Mouse (Mus musculus) inflammation-experienced regulatory T-cells (primary cell): ENCODE measurements around the gene 1700074P13Rik. TPM values are rescaled to one million over a fixed set of nuclear protein-coding genes. Genes with fewer than 3 reads are reported as not detected.

ENCODE experiments used
- polyA plus RNA-seq, 2 experiments: library from polyadenylated mRNA; unstranded; fragments of 100-300 nt; shearing (Covaris generic); gene quantifications; one replicate each; pipeline ENCODE4 v1.2.1; 2017

Gene 1700074P13Rik
- polyA plus RNA-seq: 1 to 10 TPM in 1 of 2 experiments, under 1 TPM in 1; 0.19 to 2.1 TPM

DNA sequence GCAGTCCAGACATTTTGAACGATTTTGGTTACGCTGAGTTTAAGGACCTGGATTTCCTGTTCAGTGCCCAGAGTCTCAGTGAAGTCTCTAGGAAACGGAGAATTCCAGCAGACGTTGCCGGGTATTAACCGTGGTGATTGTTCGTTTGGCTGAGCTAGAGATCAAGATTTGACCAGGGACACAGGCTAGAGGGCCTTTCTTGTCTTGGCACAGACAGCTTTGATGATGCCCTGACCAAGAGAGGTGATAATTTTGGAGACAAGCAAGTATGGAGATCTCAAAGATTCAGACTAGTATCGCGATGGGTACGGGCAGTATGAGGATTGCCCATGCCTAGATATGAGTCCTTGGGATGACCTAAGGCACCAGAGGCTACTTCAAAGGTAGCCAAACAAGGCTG, at the start of gene 1700074P13Rik:
1700074P13Rik (minus strand) TSS at position 101 of the 400 bp plus-strand sequence.

DNA sequence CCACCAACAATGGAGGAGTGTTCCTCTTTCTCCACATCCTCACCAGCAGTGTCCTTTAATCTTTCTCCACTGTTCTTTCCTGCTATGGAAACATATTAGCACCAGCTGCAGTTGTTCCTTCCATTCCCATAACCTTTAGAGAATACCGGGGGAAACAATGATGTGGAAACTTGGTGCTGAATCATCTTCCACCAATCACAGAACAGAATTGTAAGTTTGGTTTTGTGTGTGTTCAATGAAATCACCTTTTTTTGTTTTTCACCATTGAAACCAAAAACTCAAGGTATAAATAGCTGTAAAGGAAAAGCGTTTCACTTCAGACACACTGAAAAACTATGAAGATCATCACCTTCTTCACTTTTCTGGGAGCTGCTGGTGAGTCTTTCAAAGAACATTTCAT, 24.1 kb upstream of the 1700074P13Rik start, which contains the start of gene 1810009J06Rik:
1810009J06Rik (plus strand) TSS at position 301 of the 400 bp plus-strand sequence.

DNA sequence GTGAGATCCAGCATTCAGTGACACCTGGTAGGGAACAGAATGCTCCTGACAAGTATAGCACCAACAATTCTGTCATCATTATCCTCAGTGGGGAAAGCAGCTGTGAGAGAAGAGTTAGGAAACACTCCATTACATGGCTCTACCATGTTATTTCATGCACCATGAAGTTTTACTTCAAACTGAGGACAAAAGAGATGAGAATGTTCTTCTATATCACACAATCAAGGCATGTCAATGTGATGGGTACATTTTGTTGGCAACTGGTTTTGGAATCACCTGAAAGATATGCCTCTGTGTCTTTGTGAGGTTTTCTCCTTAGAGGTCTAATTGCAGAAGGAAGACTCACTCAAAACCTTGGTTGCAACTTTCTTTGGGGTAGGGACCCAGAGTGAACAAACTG, 11.4 kb upstream of the 1700074P13Rik start, which contains the start of gene Gm4744:
Gm4744 (minus strand) TSS at position 101 of the 400 bp plus-strand sequence.

DNA sequence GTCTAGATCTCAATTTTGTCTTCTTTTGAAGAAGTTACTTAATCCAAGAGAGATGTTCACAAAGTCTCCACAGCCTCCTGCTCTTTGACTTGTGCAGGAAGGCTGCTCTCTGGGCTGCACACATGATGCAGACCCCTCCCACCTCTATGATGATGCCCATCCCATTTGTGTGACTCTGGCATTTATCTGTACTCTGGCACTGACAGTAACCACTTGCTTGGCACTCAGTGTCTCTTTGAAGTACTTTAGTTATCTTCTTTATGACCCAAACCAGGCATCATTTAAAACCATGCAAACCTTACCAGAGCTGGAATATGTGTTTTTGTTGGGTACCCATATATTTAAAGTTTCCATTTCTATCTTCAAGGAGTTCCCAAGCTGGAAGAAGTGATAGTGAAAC, 40.1 kb downstream of the 1700074P13Rik start, which contains the start of gene Prss58:
Prss58 (minus strand) TSS at position 101 of the 400 bp plus-strand sequence.

DNA sequence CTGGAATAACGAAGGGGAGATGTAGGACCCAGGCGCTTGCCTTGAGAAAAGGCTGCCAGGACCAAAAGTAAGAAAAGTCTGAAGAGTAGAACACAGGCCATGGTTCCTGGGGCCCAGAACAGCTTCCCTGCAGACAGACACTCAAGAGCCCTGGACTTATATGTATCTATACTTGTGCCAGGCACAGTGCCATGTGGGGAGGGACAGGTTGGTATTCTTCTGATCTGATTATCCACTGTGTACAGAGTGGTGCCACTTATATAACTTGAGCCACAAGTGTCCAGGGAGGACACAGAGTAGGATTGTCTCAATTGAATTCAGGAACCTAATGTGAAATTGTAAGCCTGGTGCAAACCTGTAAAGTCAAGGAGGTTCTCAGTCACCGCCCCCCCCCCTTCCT, 53.0 kb downstream of the 1700074P13Rik start, which contains the start of gene Moxd2:
Moxd2 (minus strand) TSS at position 101 of the 400 bp plus-strand sequence.

Other genes with a start within 250 kb of the 1700074P13Rik start
- under 1 TPM in 1 of 2 experiments, not detected in 1; 0.11 TPM for gene Moxd2, start 53.1 kb downstream of the 1700074P13Rik start, polyA plus RNA-seq
- not detected for gene Prss58, start 40.2 kb downstream of the 1700074P13Rik start, polyA plus RNA-seq
- not detected for gene Gm4744, start 11.3 kb upstream of the 1700074P13Rik start, polyA plus RNA-seq
- under 1 TPM in 1 of 2 experiments, not detected in 1; 0.33 TPM for gene 1810009J06Rik, start 24.2 kb upstream of the 1700074P13Rik start, polyA plus RNA-seq
- 1 to 10 TPM in 1 of 2 experiments, not detected in 1; 3.3 TPM for gene Gm2663, start 58.9 kb upstream of the 1700074P13Rik start, polyA plus RNA-seq
- under 1 TPM; 0.14 to 0.26 TPM for gene 2210010C04Rik, start 95.0 kb upstream of the 1700074P13Rik start, polyA plus RNA-seq